Mouse (Mus musculus) layer of hippocampus, postnatal 36 days (tissue): ENCODE data around the gene Ctr9. TPM values are rescaled to one million over a fixed set of nuclear protein-coding genes. Genes with fewer than 3 reads are reported as not detected.

Experiments
- DNase-seq, 2 experiments: peaks; one replicate each; pipeline ENCODE4 v3.0.0; 2022
- total RNA-seq, 2 experiments: library from RNA; stranded (reverse); gene quantifications; 2 replicates each; pipeline ENCODE4 v1.2.3; 2021

Gene Ctr9
- total RNA-seq: 10 to 100 TPM; 50.0 to 56.7 TPM

DNA sequence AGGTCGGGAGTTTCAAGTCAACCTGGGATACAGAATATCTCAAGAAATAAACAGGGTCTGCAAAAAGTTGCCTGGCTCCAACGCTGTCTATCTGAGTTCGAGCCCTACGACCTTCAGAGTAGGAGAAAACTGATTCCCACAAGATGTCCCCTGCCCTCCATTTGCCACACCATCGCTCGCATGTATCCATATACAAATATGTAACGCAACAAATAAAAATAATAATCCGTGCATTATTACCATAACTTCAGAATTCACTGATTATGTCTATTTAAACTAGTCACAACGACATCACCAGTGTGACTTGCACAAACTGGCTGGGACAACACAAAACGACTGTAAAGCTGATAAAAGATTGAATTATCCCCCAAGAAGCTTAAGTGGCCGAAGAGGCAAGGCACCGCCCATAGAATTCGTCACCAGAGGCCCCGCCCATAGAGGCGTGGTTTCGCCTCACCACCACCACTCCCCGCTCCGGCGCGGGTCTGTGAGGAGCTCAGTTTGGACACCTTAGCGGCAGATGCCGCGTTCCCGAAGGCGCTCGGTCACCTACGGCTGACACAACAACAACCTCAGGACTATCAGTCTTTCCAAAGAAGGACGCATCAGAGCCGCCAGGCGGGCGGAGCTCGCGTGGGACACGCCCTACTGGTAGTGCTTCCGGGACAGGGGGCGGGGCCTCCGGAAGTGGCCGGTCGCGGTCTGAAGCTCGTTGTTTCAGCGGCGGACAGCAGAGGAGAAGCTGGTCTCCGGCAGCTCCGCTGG lies at the start of gene Ctr9:
Gene Ctr9, plus strand, starts transcription at position 671 of the 765 bp plus-strand sequence.
- peak; percentile 95 for DNase-seq

DNA sequence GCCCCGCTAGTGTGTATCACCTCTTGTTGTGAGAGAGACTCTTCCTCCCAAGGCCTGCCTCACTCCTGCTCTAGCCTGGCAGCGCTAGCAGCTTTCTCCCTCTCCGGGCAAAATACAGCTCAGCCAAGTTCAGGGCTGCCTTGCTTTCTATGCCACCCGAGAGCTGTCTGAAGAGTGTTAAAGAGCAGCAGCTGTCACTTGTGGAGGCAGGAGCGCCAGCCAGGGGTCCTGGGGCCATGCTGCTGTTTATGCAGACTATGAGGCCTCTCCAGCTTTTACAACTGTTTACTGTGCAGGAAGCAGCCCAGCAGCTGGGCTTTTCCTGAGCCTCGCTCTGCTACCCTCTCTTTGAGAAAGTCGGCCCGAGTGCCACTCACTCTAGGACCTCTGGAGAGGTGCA lies 47.7 kb upstream of the Ctr9 start:
- DNase-seq: no peak

DNA sequence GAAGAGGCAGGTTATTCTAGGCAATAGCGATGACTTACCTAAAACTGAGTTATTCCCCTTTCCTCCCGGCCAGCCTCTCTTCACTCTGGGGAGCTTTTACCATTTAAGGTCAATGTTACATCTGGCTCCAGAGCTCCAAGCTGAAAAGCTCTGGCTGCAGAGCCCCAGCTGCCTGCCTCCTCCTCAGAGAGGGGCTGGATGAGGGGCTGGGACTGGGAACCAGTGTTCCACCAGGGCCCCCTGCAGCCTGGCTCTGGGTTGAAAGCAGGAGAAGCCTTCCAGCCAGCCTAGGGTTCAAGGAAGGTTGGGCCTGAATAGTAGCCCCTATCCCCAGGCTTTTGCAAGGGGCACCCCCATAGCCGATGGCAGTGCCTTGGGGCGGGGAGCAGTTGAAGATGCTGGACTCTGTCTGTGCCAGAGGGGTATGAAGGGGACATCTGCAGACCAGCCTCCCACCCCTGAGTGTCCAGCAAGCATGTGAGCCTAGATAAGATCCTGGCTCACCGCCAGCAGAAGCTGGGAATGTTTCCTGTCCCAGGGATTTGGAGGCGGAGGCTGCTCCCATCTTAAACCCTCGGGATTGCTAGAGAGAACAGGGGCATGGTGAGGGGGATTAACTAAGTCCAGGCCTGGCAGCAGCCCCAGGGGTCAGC lies 46.6 kb upstream of the Ctr9 start, which contains the start of gene Mrvi1:
Gene Mrvi1, minus strand, starts transcription at position 409 of the 653 bp plus-strand sequence.
- no peak for DNase-seq

DNA sequence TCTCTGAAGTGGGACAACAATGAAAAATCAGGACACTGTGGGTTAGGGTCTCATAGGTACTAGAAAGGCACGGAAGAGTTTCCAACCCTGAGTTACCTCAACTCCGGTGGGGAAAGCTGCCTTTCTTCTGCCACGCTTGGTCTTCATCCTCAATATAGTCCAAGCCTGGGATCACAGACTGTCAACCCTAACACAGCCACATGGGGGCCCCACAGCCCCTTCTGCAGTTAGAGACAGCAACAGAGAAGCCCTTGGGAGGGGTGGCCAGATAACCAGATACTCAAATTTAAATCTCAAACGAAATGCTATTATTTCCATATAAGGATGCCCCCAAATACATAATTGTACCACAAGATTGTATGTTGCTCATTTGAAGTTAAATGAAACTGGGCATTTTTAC lies 46.0 kb upstream of the Ctr9 start:
- DNase-seq: peak; percentile 35 to 46

DNA sequence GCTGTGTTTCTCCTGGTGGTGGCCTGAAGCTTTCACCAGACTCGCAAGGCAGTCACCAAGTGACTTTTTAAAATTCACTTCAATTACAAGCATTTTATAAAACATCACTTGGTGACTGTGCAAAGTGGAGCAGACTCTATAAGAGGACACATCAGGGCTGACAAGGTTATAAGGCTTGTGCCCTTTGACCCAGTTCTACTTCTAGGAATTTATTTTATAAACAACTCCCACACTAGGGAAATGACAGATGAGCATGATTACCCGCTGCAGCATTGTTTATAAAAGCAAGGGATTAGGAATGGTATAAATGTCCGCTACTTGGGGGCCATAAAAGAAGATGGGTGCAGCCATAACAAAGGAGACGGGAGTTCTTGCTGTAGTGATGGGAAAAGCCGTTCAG lies 45.1 kb upstream of the Ctr9 start:
- no peak for DNase-seq

DNA sequence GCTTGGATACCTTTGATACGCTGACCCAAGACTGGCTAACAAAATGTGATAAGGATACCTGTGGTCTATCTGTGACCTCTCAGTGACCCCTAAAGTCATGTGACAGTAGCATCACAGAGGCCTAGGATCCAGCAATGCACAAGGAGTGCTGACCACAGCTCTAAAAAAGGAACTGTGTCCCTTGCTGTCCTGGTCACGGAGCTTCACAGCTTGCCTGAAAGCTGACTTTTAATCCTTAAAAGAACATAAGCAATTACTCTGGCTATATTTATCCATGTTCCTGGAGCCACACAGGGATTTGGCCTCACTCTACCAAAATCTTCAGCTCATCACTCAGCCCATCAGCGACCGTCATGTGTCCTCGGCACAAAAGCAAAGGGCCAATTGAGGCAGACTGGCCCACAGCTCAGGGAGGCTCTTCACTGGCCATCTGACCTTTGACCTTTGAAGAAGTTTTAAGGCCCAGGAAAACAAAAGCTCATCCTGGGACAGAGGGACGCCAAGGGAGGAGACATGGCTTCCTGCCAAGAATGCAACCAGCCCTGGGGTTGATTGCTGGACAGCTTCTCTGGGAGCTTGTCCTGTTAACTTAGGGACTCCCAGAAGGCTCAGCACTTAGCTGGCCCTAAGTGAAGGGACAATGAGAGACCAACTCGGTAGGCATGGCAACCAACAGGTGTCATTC lies 43.0 kb upstream of the Ctr9 start:
- no peak for DNase-seq

DNA sequence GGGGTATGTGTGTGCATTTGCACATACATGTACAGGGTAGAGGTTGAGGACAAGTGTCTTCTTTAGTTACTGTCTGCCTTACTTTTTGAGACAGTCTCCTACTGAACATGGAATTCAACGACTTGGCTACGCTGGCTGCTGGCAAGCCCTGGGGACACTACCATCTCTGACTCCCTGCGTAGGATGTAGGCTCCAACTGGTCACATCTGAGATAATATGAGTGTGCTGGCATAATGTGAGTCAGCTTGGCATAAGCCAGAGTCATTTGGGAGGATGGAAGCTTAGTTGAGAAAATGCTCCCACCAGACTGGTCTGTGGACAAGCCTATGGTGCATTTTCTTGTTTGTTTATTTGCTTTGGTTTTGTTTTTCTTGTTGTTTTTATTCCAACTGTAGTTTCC lies 40.7 kb upstream of the Ctr9 start:
- DNase-seq: peak in 1 of 2 experiments; percentile 13

DNA sequence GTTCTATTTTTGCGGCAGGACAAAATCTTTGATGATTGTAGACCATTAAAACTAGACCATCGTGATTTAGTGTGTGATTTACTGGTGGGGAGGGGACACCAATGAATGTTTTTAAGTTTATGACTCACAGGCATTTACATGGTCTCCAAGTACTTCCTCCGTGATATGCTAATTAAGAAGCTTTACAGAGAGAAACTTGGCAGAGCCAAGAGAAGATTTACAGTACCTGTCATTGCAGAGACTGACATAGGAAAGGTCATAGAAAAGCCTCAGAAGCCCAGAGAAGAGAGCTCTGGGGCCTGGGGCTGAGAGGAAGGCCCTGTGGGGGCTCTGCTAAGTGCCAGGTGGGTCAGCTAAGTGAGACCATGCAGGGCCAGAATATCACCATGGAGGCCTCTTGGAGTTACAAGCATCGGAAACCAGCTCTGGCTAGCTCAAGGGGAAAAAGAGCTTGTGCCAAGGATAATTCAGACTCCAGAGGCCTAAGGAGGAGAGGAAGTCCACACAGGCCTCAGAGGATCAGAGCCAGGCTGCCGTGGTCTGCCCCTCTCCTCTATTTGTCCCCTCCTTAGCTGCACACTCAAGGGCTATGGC lies 39.4 kb upstream of the Ctr9 start:
- DNase-seq: no peak

DNA sequence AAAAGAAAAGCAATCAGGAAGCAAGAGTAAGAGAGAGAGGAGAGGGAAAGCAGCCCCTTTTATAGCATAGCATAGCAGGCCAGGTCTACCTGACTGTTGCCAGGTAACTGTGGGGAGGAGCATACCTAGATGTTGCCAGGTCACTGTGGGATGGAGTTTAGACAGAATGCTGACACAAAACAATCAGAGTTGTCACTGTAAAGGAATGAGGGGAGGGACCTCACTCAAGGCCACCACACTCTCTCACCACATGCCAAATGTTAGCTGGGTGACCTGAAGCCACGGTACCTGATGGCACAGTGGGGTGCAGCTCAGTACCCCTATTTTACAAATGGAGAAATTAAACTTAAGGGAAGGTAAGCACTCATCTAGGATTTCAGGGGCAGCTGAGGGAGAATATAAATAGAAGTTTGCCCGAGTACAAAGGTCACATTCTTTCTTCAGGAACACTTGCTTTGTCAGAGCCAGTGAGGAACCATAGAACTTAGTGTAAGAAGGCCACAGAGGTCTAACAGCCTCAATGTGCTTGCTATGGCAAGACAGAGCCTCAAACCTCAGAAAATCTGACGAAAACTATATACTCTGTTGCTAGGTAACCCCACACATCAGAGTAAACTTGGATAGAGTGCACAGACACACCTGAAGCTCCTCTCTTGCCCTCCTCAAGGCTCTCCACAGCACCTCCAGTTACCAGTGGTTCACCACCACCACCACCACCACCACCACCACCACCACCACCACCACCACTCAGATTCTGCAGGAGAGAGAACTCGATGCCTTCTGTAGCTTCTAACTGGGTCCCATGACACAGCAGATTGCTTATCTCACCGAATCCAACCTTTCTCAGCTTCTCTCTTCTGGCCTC lies 38.2 kb upstream of the Ctr9 start:
- DNase-seq: no peak

DNA sequence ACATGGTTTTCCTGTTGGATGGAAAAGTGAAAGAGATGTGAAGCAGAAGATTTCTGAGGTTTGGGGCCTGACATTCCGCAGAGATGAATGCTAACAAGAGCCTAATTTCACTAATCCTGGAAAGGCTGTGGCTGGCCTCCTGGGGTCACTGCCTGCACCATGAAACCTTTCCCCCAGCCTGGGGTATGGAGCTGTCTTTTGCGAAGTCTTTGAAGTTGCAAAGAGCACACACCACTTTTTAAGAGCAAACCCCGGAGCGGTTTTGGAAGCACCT lies 37.6 kb upstream of the Ctr9 start:
- DNase-seq: no peak

DNA sequence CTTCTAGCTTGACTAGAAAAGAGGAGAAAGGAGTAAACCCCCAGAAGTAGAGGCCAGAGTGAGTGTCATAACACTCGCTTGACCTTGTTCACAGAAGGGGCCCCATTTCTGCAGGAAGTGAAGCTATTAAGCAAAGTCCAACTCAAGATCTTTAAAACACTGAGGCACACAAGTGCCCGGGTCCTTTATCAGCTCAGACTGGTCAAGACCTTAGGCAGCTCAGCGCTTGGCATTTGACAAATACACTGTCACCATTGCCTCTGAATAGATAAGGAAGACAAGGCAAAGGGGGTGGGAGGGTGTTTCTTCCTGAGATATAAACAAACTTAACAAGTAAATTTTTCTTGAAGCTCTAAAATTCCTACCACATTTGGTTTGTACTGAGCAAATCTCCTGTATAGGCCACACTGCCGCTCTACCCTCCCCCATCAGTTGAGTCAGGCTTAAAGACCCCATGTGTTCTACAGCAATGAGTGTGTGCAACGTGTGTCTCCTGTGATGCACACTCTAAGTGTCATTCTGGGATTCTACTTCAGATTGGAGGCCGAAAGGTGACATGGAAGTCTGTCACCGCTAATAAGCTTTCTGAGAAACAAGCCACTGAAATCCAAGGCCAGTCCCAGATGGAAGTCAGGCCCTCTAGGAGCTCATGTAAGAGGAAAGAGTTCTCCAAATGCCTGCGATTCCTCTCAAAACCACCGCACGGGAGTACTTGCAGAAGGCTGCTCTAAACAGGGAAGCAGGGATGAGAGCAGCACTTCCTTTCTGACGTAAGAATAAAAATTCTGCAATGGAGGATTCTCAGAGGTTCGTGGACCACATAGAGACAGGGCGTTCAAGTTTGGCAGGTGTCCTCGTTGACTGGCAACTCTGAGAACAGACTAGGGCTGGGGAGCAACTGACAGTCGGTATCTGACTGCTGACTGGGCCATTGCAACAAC lies 29.6 kb upstream of the Ctr9 start:
- DNase-seq: no peak

DNA sequence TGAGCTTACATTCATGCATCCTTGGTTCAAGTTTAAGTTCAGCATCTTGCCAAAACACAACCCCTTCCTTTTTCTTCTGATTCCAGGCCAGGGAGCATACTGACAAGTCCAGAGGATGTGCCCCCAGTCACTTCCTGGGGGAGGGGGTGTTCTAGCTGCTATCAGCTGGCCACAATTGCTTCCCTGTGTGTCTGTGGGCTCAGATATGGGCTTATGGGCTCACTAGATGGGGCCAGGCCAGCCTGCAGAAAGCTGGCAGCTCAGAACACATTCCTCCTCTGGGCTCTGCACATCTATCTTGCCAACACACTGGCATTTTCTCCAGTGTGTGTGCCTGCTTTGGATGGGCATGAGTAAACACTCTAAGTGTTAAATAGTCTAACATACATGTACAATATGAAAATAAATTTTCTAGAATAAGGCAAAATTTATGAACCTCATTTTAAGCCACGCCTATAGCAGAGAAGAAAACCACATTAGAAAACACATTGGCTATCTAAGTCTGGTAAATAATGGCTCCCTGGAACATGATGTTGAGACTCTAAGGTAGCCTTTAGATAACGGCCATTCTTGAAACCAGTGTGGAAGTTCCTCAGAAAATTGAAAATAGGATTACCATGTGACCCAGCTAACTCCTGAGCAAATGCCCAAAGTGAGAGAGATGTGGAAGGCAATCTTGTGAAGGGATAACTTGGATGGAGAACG lies 24.5 kb upstream of the Ctr9 start:
- DNase-seq: no peak

DNA sequence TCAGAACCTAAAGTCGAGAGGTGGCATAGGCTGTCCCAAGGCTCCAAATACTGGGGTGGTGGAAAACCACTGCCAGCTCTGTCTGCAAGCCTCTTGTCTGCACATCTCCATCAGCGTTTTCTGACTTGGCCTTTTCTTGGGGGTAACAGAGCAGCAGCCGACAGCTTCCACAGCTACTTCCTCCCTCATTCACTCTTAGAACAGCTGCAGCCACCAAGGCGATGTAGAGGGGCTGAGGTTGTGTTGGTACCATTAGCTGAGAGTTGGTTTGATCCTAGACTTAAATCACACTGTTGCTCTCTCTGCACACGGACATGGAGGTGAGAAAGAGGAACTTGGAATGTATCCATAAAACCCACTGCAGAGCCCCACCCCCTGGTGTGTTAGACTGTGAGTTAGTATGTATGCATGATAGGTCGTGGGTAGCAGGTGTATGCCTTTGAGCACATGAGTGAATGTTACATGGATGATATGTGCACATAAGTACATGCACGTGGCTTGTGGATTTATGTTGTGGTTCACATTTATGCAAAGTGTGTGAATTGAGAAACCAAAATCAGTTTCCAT lies 14.6 kb upstream of the Ctr9 start:
- no peak for DNase-seq

DNA sequence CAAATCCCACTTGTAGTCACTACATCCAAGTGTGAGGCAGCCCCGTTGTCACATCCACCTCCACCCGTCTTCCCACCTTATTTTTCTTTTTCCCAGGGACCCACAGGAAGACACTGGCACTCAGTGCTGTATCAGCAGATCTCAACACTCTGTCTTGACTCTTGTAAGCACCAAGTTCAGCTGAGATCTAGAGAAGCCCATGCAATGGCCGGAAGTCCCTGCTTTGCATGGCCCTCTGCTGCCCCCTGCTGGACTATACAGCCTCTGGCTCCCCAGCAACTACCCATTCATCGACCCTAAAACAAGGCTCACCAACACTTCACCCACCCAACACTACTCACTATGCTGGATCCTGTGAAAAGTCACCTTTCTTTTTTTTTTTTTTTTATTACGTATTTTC lies 13.9 kb upstream of the Ctr9 start:
- peak; percentile 78 to 80 for DNase-seq

DNA sequence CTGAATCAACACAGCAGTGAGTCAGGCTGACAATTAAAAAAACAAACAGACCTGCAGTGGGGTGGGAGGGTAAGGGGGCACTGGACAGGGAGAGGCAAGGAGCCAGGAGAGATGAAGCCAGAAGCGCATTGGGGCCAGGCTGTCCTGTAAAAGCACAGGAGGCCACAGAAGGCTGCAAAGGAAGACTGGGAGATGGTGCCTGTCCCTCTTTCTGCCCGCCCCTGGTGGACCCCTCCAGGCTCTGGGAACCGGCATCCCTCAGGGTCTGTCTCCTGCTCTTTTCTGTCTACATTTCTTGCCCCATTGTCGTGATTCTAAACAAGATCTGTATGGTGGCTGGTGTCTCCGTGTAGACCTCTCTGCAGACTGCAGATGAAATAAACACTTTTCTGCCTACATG lies 13.0 kb upstream of the Ctr9 start:
- no peak for DNase-seq

DNA sequence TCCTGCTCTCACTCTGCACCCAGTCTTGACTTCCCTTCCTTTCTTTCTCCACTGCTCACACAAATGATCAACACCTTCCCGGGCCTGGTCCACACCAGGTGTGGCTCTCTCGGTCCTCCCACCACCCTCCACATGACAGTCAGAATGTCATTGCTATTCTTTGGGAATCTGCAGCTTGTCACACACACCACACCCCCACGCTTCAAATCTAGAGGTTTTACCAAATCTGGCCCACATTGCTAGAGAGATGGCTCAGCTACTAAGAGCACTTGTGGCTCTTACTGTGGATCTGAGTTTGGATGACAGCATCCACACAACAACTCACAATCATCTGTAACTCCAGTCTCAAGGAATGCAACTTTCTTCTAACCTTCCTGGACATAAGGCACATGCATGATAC lies 11.8 kb upstream of the Ctr9 start:
- no peak for DNase-seq

DNA sequence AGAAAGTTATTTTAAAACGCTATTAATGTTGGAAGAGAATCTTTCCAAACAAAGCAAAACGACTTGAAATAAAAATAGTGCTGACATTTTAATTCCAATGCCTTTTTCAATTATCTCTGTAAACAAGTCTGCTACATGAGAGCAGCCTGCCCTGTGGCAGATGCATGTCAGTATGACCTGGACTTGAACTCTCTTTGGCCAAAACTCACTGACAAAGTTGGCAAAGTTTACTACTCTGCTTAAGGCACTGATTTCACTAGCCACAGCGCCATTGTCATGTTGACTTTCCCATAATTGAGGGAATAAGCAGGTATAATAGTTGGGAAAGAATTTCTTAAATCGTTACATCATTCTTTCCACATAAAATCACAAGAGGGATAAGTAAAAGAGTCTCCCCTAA lies 7.9 kb upstream of the Ctr9 start:
- DNase-seq: no peak

DNA sequence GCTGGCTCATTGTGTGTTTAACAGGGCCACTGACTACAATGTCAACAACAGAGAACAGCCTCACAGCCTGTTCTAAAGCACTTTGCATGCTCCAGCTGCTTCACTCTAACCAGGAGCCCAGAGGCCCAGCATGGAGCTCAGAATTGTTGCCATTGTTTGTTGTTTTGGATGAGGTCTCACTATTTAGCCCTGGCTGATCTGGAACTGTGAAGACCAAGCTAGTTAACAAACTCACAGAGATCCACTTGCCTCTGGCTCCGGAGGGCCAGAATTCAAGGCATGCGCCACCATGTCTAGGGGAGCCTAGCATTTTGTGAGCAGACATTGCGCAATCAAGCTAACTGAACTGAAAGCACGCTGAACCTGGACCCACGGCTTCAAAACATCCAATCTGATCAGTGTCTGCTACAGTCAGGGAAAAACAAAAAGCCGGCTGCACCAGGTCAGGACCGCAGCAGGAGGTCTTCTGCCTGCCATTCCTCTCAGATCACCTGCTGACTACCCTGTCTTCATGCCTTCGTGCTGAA lies 4.6 kb upstream of the Ctr9 start:
- peak; percentile 13 to 29 for DNase-seq

DNA sequence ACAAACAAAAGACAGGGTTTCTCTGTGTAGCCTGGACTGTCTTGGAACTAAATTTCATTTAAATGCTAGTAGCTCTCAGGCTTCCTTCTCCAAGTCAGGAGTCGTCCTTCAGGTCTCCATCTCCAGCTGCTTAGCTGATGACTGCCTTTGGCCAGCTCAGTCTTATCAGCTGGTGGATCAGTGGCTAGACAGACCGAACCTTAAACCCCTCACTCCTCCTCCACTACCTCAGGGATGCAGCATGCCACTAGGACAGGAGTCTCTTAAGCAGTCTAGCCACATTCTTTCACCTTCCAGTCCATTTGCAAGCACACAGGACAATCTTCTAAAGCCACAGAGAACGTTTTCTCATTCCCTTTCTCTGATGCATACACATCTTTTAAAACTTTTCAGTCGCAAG lies 3.8 kb upstream of the Ctr9 start:
- DNase-seq: no peak

DNA sequence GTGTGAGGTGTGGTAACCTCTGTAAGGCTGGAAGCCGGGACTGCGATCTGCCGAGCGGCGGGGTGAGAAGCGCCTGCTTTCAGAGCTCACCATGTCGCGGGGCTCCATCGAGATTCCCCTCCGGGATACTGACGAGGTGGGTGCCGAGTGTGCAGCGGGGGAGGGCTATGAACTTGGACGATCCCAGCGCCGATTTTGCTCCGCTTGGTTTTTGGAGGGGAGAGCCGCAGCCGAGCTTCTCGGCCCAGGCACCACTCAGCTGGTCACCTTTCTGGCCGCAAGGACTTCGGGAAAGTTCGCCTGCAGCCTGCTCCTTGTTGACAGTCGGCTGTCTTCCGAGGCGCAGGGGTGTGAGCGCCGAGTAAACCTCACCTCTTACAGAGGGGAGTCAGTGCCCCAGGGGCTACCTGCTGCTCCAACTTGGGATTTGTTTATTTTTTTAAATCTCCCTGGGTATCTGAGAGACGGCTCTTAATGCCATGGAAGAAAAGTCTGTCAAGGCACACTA lies 349 bp downstream of the Ctr9 start:
- DNase-seq: no peak
